Mouse (Mus musculus) heart, postnatal 0 days (tissue): ENCODE results near the gene Fkbp3.
"Not testable (repeated sequence)": the region's sequence is repeated elsewhere in the genome, so short reads cannot be mapped to it uniquely, and the experiment has no call there.

Experiments used
- CTCF ChIP-seq: IDR thresholded peaks from 2 replicates; pipeline ENCODE4 v1.5.1; 2016; ENCODE audit warnings: antibody characterized with exemption, control low read depth, low read depth
- EP300 ChIP-seq: IDR thresholded peaks from 2 replicates; pipeline ENCODE4 v1.6.1; 2016; ENCODE audit warnings: antibody characterized with exemption, low read depth

- TF ChIP-seq CTCF, EP300: not testable (repeated sequence)
These were observed 41.2 kb upstream of the Fkbp3 start for GRCm38 (mm10) chr12:65114978-65115377.
